Mouse (Mus musculus) left cerebral cortex, adult 8-10 months (tissue): ENCODE data around the gene Epm2aip1. TPM values are rescaled to one million over a fixed set of nuclear protein-coding genes. Genes with fewer than 3 reads are reported as not detected.

ENCODE experiments used
- DNase-seq, 2 experiments: peaks; one replicate each; pipeline ENCODE4 v3.0.0; 2022; ENCODE audit warnings: low spot score in 2 of 2
- total RNA-seq, 4 experiments: library from RNA; stranded (reverse); gene quantifications; 2 replicates each; pipeline ENCODE4 v1.2.4; 2022

The Epm2aip1 gene
- total RNA-seq, 4 experiments from 2014 or later = 78.9 to 89.4 (median 83.4) TPM

- DNase-seq = no peak
These were observed 14.7 kb downstream of the Epm2aip1 start for GRCm38 (mm10) chr9:111286468-111286867.

GRCm38 (mm10) chr9:111287956-111288355 lies 16.2 kb downstream of the Epm2aip1 start:
- no peak for DNase-seq

- no peak for DNase-seq
These were observed 17.6 kb downstream of the Epm2aip1 start for GRCm38 (mm10) chr9:111289294-111289831.

- DNase-seq = peak; percentile 84 to 100
These were observed 18.2 kb downstream of the Epm2aip1 start for GRCm38 (mm10) chr9:111289832-111290339.

GRCm38 (mm10) chr9:111290539-111291100 lies 18.9 kb downstream of the Epm2aip1 start:
- DNase-seq = no peak

GRCm38 (mm10) chr9:111293234-111293633 lies 21.5 kb downstream of the Epm2aip1 start:
- DNase-seq = no peak

GRCm38 (mm10) chr9:111294911-111295310 lies 23.2 kb downstream of the Epm2aip1 start:
- no peak for DNase-seq

GRCm38 (mm10) chr9:111295323-111295722 lies 23.6 kb downstream of the Epm2aip1 start:
- no peak for DNase-seq

GRCm38 (mm10) chr9:111296433-111296832 lies 24.7 kb downstream of the Epm2aip1 start:
- no peak for DNase-seq

GRCm38 (mm10) chr9:111298606-111299005 lies 26.9 kb downstream of the Epm2aip1 start:
- no peak for DNase-seq

- DNase-seq = no peak
These were observed 30.6 kb downstream of the Epm2aip1 start for GRCm38 (mm10) chr9:111302196-111302831.

- peak in 1 of 2 experiments; percentile 70 for DNase-seq
These were observed 32.3 kb downstream of the Epm2aip1 start for GRCm38 (mm10) chr9:111304036-111304435.

GRCm38 (mm10) chr9:111306142-111306541 lies 34.4 kb downstream of the Epm2aip1 start:
- no peak for DNase-seq

- DNase-seq = peak in 1 of 2 experiments; percentile 55
These were observed 39.5 kb downstream of the Epm2aip1 start, which contains the start of gene Trank1 for GRCm38 (mm10) chr9:111311031-111311842. Gene Trank1, plus strand, starts transcription at chr9:111311739.

GRCm38 (mm10) chr9:111311843-111312441 lies 40.2 kb downstream of the Epm2aip1 start:
- no peak for DNase-seq

- no peak for DNase-seq
These were observed 40.9 kb downstream of the Epm2aip1 start for GRCm38 (mm10) chr9:111312442-111313141.

- no peak for DNase-seq
These were observed 41.6 kb downstream of the Epm2aip1 start for GRCm38 (mm10) chr9:111313299-111313698.

- DNase-seq = no peak
These were observed 42.1 kb downstream of the Epm2aip1 start for GRCm38 (mm10) chr9:111313793-111314192.

- peak in 1 of 2 experiments; percentile 68 for DNase-seq
These were observed 42.5 kb downstream of the Epm2aip1 start for GRCm38 (mm10) chr9:111314219-111314618.

GRCm38 (mm10) chr9:111320912-111321311 lies 49.2 kb downstream of the Epm2aip1 start:
- DNase-seq = peak in 1 of 2 experiments; percentile 65

GRCm38 (mm10) chr9:111324881-111325280 lies 53.2 kb downstream of the Epm2aip1 start:
- DNase-seq = no peak
